Mouse (Mus musculus) cerebellum, postnatal 36 days (tissue): ENCODE results near the gene Spem2.
A peak's percentile ranks its signal among the peaks of the same experiment; 100 is the strongest.
"Not testable (repeated sequence)": the region's sequence is repeated elsewhere in the genome, so short reads cannot be mapped to it uniquely, and the experiment has no call there.

Experiments
- DNase-seq, 2 experiments: peaks; one replicate each; pipeline ENCODE4 v3.0.0; 2021 to 2022; ENCODE audit warnings: mixed read lengths in 2 of 2

Spem2 gene

DNA sequence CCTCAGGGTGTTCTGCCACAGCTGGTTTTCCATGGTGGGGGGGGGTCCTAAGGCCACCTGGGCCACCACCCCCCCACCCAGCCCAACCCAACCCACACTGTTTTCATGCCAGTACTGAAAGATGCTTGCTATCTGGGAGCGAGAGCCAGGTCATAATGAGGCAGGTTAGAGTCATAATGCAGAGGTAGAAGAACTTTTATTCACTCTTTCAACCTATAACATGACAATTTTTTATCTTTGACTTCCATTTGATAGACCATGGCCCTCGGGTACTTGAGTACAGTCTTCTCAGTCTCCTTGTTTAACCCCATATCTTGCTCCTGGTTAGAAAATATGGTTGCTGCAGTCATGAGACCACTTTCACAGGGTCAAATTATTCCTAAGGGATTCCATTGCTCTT, at the start of gene Spem2:
Gene Spem2, minus strand, starts transcription at position 101 of the 400 bp plus-strand sequence.
- DNase-seq, result no peak

DNA sequence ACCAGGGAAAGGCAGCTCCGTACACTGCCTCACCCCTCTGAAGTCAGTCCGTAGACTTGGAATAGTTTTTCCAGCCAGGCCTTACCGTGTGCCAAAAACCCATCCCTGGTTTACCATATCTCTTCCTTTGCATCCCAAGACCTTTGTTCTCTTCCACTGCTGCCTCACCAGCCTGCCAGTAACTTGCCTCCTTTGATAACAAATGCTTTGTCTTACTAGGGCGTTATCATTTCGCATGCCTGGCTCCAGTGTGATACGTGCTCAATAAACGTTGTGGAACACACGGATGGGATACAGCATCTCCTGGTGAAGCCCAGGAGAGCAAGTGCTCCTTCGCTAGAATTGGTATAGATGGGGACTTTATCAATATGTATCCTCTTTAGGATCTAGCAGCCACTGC, 49.1 kb upstream of the Spem2 start:
- DNase-seq, result no peak

DNA sequence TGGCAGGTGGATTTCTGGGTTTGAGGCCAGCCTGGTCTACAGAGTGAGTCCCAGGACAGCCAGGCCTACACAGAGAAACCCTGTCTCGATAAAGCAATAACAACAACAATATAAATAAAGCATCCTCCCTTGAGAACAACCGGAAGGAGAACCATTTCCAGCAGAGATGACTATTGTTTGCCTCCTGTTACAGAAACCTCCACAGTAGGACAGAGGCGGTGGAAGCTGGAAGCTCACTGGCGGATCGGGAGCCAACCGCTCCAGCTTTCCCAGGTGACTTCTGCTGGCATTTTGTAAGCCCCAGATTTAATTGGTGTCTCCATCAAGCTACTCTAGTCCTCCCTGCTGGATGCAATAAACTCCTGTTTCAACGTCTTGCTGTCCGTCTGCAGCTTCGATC, 47.3 kb upstream of the Spem2 start:
- no peak for DNase-seq

DNA sequence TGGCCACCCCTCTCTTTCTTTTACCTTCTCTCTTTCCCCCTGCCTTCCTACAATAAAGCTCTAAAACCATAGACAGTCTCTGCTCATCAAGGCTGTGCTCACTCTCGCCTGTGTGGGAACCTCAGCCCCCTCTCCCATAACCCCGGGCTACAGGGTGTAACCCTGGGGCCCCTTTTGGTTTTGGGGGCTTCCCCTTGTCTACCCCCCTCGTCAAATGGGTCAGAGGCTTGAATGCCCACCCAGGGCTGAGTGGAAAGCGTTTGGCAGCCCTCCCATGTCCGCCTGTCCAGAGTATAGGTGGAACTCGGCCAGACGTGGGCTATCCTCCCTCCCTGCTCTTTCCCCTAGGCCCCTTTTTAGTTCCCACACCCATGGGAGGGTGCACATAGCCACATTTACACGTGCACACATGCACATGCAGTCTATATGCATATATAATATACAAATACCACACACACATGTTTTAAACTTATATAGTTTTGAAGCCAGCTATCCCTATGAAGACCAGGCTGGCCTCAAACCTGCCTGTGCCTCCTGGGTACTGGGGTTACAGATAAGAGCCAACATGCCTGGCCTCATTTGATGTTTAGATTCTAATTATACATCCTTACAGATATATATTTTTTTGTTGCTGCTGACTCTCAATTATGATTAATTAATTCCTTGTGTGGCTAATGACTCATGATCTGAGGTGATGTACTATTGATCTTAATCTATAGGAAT, 46.0 kb upstream of the Spem2 start:
- DNase-seq, result no peak

DNA sequence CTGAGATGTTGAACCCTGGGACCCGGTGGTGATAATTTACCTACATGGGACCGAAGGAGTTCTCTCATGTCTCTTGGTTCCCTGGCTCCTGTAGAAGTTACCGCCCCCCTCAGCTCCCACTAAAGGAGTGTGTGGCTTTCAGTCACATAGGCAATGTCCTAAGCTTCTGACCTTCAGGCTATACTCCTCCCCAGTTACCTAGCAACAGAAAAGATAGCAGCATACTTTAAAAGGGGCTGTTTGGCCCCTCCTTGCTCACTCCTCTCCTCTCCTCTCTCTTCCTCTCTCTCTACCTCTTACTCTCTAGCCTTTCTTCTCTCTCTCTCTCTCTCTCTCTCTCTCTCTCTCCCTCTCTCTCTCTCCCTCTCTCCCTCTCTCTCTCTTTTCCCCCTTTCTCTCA, 45.5 kb upstream of the Spem2 start:
- DNase-seq, result not testable (repeated sequence)

DNA sequence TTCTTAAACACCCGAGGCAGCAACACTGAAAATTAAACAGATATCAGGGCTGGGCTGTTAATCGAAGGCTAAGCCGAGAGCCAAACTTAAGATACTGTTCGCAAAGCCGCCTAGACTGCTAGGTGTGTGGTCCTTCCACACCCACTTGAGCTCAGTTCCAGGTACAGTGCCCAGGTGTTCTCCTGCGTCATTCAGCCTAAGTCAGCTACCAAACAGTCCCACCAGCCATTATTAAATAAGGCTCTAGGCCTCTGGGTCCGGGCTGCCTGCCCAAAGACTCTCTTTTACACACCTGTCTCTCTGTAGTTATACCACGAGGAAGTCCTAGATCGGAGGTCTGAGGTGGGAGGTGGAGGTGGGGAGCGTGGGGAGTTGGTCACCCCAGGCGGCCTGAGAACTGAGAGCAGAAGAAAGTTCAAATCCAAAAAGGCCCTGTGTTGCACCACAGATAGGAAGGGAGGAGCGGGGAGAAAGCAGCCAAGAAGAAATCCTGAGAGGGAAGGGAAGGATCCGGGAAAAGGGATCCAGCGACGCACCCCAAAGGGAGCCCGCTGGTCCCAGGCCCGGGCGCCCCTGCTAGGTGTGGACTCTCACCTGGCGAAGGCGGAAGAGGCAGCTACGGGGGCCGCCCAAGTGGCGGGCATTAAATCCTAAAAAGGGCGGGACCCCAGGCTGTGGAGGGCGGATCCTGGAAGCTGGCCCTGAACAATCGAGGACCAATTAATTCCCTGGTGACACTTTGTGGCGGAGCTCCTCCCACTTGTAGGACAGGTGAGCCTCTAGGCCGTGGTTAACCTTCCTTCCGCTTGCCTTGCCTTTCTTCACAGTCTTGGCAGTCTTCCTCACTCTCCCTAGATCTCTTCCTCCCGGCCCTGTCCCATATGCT, 40.1 kb upstream of the Spem2 start, which contains the start of gene Tnk1:
Gene Tnk1, minus strand, starts transcription at position 618 of the 886 bp plus-strand sequence.
- no peak for DNase-seq

DNA sequence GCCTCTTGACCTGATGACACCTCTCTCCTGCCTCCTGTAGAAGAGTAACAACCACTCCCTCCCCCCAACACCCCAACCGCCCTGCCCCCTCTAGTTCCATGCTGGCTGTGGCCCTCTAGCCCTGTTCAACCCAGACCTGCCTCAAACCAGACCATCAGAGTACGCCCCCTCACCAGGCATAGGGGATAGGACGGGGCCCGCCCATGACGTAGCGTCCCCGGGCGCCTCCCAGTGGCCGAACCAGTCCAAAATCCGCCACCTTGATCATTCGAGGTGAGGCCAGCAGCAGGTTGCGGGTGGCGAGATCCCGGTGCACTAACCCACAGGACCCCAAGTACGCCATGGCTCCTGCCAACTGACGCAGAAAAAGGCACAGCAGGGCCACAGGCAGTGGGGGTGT, 37.1 kb upstream of the Spem2 start:
- peak; percentile 42 to 57 for DNase-seq

DNA sequence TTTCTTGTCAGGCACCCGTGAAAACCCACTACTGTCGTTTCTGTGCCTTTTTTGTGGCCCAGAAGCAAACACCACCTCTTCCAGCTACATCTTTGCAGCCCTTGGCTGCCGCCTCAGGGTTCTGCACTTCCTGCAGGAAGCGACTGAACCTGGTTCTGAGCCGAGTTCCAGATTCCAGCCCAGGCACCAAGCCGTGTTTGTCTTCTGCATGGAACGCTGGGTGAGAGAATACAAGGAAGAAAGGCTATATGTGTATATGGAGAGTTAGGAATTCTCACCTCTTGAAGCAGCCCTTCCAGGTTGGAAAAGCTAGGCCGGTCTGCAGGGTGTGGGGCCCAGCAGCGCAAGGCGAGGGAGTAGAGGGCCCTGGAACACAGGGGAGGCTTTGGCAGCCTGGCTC, 36.4 kb upstream of the Spem2 start:
- DNase-seq, result no peak

DNA sequence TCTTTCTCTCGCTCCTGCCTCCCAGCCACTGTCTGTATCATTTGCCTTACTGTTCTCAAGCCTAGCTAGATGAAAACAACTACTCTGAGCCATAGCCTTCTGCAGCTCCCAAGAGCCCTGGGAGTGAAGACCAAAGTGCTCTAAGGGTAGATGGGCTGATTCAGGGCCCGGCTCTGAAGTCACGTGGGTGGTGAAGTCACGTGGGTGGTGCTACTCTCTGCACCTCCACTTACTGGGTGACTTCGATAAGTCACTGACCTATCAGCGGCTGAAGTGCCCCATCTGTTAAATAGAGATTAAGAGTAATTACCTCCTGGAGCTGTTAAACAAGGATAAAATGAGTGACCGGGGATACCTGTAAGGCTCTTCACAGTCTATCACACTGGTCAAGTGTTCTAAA, 35.7 kb upstream of the Spem2 start:
- DNase-seq, result no peak

DNA sequence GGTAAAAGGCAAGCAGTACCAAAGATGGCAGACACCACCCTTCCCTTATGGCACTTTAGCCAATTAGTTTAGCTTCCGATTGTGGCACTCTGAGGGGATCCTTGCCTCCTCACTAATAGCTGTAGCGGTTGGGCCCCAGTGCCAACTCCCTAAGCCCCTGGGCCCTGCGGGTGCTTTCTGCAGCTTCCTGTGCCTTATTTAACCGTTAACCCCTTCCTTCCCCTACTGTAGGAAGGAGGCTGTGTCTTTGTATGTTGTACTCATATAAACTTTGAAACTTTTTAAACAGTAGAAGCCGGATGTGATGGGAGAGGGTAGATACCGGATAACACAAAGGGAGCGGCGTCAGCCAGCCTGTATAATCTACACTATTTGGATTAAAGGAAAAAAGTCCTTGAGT, 32.5 kb upstream of the Spem2 start:
- no peak for DNase-seq

DNA sequence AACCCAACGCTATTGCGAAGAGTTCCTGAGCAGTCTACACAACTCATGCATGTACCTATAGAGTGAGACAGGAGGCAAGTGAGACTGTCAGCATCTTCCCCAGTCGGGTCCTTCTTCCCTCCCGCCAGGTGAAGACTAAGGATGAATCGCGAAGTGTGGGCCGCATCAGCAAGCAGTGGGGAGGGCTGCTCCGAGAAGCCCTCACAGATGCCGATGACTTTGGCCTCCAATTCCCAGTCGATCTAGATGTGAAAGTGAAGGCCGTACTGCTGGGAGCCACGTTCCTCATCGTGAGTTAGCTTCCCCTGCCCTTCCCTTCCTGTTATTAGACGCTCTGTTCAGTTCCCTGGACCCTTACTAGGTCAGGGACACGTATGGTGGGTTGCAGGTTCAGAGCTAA, 31.6 kb upstream of the Spem2 start:
- DNase-seq, result no peak

DNA sequence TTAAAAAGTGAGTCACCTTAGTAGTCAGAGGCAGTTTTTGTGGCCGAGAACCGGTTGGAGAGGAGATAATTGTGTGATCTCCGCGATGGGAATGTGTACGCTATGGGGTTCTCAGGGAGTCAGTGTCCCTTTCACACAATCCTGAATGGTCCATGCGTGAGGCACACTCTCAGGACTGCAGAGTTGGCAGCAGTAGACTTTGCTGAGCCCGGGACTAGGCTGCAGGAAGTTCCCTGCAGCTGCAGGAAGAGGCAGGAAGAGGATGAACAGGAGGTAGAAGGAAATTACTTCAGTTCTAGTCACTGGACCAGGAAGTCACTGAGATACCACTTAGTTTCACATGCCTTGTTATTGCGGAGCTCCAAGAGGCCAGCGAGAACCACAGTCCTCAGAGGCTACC, 30.9 kb upstream of the Spem2 start:
- no peak for DNase-seq

DNA sequence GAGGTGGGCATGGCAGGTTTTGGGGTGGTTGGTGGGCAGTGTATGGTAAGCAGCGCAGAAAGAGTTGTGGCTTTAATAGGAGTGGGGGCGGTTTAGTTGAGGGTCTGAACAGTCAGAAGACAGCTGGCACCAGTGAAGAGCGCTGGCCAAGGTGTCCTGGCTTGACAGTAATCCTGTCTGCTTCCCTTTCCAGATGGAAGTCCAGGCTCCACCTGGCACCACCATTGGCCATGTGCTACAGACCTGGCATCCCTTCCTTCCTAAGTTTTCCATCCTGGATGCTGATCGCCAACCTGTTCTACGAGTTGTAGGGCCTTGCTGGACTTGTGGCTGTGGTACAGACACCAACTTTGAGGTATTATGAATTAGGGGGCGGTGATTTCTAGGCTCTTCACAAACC, 29.8 kb upstream of the Spem2 start:
- DNase-seq, result peak; percentile 69 to 78

DNA sequence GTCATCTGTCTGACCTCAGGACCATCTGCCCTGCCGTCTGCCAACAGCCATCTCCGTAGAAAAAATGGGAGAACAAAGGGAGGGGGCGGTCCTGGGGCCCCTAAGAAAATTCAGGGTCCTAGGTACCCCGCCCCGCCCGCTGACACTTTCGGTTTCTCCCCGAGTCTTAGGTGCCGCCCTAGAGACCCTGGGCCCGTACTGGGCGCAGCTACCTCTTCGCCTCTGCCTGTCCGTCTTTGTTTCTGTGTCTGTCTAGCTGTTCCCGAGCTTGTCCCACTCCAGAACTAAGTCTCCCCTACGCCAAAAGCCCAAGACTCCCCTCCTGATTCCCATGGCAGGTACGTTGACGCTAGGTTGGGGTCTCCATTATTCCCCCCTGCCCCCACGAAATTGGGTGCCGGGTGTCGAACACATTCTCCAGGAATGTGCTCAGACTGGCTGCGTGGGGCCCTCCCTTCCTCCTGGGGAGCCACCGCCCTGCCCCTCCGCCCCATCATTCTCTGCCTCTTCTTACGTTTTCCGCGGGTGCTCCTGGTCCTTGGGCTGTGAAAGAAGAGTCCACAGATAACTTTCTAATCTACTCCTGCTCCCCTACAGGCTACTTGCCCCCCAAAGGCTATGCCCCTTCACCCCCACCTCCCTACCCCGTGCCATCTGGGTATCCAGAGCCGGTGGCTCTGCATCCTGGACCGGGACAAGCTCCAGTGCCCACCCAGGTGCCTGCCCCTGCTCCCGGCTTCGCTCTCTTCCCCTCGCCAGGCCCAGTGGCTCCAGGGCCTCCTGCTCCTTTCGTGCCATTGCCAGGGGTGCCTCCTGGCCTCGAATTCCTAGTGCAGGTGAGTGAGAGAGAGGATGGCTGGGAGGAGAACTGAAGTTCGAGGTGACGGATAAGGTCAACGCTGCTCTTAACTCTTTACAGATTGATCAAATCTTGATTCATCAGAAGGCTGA, 28.7 kb upstream of the Spem2 start:
- DNase-seq, result no peak

DNA sequence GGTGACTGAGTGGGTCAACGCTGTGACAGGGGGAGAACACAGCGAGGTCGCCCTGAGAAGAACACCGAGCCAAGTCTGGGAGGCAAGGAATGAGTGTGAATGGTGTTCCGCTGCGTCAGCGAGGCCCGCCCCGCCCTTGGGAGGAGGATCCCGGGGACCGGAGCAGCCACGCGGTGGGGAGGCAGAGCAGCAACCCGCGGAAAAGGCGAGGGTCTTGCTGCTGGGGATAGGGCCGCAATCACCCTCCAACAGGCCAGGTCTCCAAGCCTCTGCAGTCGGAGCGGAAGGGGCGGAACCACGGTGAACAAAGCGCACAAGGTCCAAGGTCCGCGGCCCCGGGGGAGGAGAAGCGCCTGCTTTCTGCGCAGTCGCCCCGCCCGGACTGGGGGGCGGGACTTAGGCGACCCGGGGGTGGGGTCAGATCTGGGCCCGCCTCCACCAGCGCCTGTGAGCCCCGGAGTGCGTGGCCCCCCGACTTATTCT, 28.0 kb upstream of the Spem2 start, which contains the start of gene Plscr3:
Gene Plscr3, plus strand, starts transcription at position 179 of the 483 bp plus-strand sequence.
- DNase-seq, result peak; percentile 86 to 91

DNA sequence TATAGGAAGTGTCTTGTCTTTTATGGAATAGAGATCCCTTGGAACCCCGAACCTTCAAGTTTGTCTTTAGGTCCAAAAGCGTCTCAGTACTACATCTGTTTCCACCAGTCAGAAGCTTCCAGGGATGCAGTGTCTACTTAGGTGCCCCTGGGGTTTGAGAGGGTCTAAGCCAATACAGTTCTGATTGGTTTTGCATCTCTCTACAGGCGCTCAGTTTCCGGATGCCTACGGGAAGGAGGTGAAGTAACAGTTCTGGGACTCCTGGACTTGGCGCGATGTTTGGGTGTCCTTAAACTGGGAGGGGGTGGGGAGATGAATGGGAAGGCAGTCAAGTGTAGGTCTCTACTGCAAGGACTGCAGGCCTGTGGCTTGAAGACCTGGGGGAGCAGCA, 20.4 kb upstream of the Spem2 start:
- no peak for DNase-seq

DNA sequence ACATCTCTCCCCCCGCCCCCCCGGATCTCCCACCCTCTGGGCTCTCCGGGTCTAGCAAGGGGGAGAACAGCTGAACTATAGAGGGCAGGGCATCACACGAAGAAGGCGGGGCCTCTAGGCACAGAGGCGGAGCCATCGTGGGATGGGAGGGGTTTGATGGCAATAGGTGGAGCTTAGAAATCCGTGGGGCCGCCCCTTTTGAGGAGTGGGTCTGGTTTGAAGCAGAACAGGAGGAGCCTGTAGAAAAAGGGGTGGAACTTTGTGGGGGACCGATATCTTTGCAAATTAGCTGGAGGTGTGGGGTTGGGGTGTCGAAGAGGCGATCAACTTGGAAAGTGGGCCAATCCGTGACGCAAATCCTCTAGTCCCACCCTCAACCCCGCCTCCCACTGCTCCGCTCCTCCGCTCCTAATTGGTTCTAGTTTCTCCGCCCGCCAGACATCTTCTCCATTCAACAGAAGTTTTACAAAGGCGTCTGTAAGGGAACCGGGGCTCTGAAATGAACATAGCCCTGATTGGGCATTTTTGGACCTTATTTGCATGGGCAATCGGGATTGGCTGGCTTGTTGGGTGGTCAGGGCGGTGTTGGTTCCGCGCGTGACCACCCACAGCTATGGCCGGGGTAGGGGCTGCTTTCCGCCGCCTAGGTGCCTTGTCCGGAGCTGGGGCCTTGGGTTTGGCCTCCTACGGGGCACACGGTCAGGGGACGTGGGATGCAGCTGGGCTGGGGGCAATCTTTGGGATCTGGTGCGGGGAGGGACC, 19.9 kb upstream of the Spem2 start, which contains the start of gene Tmem256:
Gene Tmem256, plus strand, starts transcription at position 563 of the 762 bp plus-strand sequence.
- DNase-seq, result peak; percentile 92 to 95

DNA sequence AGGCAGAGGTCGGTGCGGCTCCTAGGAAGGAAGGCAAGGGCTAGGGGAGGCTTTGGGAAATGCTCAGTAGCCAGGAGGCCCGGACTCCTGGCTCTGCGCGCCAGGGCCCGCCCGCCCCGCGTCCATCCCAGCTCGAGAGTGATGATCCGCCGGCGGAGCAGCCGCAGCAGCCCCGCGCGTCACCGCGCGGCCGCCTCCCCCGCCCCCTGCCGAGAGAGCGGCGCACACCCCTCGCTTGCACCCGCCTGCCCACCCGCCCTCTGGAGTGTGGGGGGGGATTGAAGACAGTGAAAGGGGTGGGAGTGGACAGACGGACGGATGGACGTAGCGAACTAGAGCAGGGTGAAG, 19.3 kb upstream of the Spem2 start, which contains the start of gene Nlgn2:
Gene Nlgn2, minus strand, starts transcription at position 181 of the 348 bp plus-strand sequence.
- peak in 1 of 2 experiments; percentile 84 for DNase-seq

DNA sequence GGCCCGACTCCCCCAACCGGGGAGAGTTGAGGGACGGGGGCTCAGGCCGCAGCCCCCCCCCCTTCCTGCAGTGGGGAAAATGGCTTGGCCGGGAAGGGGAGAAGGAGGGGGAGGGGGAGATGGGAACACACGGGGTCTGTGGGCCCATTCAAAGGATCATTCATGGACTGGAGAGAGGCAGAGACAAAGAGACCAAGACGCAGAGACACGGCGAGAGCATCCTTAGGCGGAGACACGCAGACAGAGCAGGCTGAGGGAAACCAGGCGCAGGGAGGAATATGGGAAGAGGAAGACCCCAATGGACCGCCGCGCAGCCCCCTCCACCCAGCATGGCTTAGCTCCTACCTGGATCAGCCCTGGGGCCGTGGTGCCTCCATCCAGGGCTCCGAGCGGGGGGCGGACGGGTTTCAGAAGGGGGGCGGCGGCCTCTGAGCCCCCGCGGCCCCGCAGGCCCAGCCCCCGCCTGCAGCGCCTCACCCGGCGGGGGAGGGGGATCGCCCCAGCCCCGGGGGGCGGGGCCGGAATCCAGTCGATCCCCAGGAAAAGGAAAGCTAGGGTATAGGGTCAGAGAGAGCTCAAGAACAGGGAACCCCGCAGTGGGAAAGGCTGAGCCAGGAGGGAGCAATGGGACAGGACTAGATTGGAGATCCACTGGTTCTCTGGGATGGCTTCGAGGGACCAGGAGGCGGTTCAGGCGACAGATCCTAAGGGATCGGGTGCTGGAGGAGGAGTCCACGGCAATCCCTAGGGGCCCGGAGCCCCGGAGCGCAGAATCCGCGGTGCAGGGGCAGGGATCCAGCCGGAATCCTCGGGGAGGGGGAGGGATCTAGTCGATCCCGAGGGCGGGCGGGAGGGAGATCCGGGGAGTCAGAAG, 18.7 kb upstream of the Spem2 start:
- DNase-seq, result peak; percentile 32 to 48

DNA sequence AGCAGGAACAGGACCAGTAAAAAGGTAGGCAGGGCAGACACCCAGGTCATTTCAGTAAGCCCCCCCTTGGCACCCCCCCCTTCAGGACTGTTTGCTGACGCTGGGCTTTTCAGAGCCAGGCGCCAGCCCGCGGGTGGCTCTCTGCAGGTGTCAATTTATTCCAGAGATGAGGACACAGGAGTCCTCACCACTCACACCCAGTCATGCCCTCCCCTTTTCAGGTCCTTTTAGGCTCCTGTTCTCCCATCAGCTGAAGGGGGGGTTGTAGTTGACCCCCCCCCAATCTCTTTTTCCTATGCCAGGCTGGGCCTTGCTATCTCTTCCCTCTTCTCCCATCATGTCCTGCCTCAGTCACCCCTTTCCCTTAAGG, 17.7 kb upstream of the Spem2 start:
- no peak for DNase-seq
